Mouse (Mus musculus) G1E (cell line): ENCODE data around the gene Gpr119.

Source experiments
- CTCF ChIP-seq: IDR thresholded peaks from 2 replicates; pipeline ENCODE4 v1.5.1; 2012; ENCODE audit warnings: low read depth, low read length, inconsistent platforms, mixed read lengths
- POLR2AphosphoS5 ChIP-seq: IDR thresholded peaks from 2 replicates; pipeline ENCODE4 v1.6.1; 2012; ENCODE audit warnings: low read depth, low read length, inconsistent platforms; ENCODE audit not compliant: insufficient replicate concordance

GRCm38 (mm10) chrX:48694460-48694859, 20.2 kb upstream of the Gpr119 start:
- TF ChIP-seq CTCF (no peak), POLR2AphosphoS5 (no peak)
